Mouse (Mus musculus): ENCODE measurements at regions not wholly inside any gene's neighbourhood (a gene's known extent, or its start where the extent isn't known, plus 50 kb on each side); places are given as distances from the start of the nearest gene placed in this dataset.

GRCm38 (mm10) chr11:92858170-92858569 is 239.7 kb upstream of the Car10 start:
- DNase-seq (ENCODE audit: inconsistent age in 2 of 2, low spot score in 1 of 2): no peak

GRCm38 (mm10) chr11:92889693-92890454 is 208.0 kb upstream of the Car10 start:
- peak; percentile 65 to 88 for DNase-seq (ENCODE audit: inconsistent age in 2 of 2, low spot score in 1 of 2)

- no peak for DNase-seq (ENCODE audit: inconsistent age in 2 of 2, low spot score in 1 of 2)
Measured at GRCm38 (mm10) chr11:92899296-92899695, 198.5 kb upstream of the Car10 start.
